Mouse (Mus musculus) stomach, adult 2 months (tissue): ENCODE measurements around the gene Lrp8. TPM values are rescaled to one million over a fixed set of nuclear protein-coding genes. Genes with fewer than 3 reads are reported as not detected.

Experiments used
- polyA plus RNA-seq: library from polyadenylated mRNA; depleted of rRNA; stranded (reverse); fragments of >200 nt; gene quantifications from 2 replicates; pipeline ENCODE4 v1.2.3, GENCODE M21; 2012; rRNA removed

Gene Lrp8
- polyA plus RNA-seq, result 2.4 and 3.9 TPM in 2 replicates

DNA sequence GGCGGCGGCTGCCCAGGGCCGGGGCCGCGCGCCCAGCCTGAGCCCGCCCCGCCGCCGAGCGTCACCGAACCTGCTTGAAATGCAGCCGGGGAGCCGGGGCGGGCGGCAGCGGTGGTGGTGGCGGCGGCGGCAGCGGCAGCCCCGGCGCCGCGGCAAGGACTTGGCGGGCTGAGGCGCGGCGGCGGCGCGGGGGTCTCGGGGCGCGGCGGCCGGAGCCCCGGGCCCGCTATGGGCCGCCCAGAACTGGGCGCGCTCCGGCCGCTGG lies at the start of gene Lrp8:
Lrp8 (plus strand) TSS at position 77 of the 265 bp plus-strand sequence.

DNA sequence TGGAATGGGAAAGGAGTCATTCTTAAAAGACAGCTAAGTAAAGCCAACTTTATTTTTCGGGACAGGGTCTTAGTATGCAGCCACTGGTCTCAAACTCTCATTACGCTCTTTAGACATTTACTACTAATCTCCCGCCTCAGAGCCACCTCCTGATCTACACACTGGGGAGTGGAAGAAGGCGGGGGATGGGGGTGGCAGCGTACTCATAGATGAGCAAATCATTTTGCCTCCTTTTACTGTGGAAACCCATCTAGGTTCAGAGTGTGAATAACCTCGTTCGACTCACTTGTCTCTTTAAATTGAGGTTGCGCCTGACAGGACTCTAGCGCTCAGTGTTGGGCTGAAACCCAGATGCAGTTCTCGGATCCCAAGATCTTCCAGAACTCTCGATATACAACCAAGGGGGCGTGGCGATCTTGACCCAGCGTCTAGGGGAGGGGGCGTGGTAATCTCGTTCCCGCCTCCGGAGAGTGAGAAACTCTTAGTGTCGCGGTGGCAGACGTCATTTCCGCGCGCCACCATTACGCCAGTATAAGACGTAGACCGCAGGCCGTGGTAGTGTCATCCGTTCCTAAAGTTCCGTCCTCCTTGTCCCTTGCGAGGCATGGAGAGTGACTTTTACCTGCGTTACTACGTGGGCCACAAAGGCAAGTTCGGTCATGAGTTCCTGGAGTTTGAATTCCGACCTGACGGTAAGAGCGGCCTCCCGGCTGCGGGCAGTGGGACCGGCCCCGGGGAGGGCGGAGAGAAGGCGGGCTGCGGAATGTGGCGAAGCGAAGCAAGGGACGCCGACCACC lies 77.4 kb downstream of the Lrp8 start, which contains the start of gene Magoh:
Magoh (plus strand) TSS at position 502 of the 797 bp plus-strand sequence.

DNA sequence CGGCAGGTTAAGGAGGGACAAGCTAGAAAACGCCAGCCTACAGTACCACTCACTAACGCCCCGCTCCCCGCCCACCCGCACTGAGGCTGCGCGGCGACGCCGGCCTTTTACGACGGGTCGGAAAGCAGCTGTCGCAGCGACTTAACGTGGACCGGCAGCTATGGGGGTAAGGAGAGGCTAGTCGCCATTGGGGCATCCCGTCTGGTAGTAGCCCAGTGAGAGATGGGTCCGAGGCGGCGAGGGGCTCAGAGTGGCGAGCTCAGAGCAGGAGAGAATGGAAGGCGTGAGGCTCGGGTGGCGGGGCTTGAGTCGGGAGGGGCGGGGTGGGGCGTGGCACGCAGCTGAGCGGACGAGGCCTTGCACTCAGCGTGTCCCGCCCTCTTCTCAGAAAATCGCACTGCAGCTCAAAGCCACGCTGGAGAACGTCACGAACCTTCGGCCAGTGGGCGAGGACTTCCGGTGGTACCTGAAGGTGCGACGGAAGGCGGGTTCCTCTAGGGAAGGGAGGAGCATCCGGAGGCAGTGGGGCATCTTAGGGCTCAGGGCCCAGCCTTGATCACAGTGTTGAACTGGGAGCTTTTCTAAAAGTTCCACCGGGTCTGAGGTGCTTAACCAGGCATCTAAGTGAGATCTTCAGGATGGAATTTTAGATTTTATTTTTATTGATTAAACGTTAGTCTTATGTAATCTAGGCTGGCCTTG lies 87.8 kb downstream of the Lrp8 start, which contains the start of gene 0610037L13Rik:
0610037L13Rik (plus strand) TSS at position 83 of the 702 bp plus-strand sequence.

DNA sequence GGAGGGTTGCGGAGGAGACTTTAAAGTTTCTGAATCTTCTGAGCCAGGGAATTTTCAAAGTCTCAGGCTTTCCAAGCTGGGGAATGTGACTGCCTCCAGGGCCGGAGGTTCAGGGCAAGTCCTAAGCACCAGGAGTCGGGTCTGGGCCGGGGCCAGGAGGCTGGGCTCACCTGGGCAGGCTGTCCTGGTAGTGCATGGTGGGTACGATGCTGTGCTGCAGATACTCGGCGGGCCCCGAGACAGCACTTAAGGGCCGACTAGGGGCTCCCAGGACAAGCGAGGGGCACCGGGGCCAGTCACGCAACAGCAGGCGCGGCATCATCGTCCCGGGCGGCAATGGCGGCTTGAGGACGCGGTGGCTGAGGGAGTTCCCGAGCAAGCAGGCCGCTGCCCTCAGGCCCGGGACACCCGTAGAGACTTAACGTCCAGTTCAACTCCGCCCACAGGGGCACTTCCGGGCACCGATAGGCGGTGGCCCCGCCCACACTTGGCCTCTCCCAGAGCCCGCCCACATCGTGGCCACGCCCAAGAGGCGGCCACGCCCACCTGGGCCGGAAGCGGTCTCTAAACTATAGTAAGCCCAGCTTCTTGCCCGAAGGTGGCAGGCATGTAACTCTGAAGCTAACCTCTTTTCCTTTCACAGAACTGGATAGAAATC lies 121.2 kb downstream of the Lrp8 start, which contains the start of gene Cpt2:
Cpt2 (minus strand) TSS at position 466 of the 658 bp plus-strand sequence.

Other genes with a start within 250 kb of the Lrp8 start
- not detected in 2 replicates for gene Dmrtb1, start 118.0 kb upstream of the Lrp8 start, polyA plus RNA-seq
- 7.4 and 11.0 TPM in 2 replicates for gene Magoh, start 77.5 kb downstream of the Lrp8 start, polyA plus RNA-seq
- gene 0610037L13Rik, start 87.6 kb downstream of the Lrp8 start, polyA plus RNA-seq, result 4.9 and 10.7 TPM in 2 replicates
- 229 and 270 TPM in 2 replicates for gene Cpt2, start 121.3 kb downstream of the Lrp8 start, polyA plus RNA-seq
- gene Slc1a7, start 166.1 kb downstream of the Lrp8 start, polyA plus RNA-seq, result 0.10 and 0.21 TPM in 2 replicates